Mouse (Mus musculus) stomach, postnatal 0 days (tissue): Measurements from ENCODE around the gene Nat14.
A peak's percentile ranks its signal among the peaks of the same experiment; 100 is the strongest.

ENCODE experiments used
- CTCF ChIP-seq: IDR thresholded peaks from 2 replicates; pipeline ENCODE4 v1.5.1; 2016; ENCODE audit warnings: antibody characterized with exemption, low read depth, mild to moderate bottlenecking, moderate library complexity
- EP300 ChIP-seq: optimal IDR thresholded peaks from 2 replicates; pipeline ENCODE3; 2016; ENCODE audit warnings: antibody characterized with exemption

DNA sequence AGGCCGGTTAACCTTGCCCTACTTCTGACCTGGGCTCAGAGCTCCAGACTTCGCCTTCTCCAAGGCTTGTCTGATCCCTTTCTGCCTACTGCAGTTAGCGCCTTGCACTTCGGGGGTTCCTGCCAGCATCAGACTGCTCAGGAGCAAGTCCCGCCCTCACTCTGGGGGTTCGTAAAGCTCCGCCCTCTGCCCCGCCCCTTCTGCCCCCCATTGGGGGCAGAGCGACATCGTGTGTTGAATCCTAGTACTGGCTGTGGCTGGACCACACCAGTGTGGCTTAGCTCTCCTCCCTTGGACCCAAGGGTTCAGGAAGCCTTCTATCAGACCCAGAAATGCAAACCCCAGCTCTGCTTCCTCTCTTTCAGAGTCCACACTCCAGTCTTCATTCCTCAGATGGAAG is 42.4 kb downstream of the Nat14 start, which contains the start of gene Sbk2:
- TF ChIP-seq CTCF: peak; percentile 89
- TF ChIP-seq EP300: no peak
